Mouse (Mus musculus) R1 (cell line): Measurements from ENCODE around the gene Dcbld1.
A peak's percentile ranks its signal among the peaks of the same experiment; 100 is the strongest.

Experiments
- DNase-seq: peaks from one replicate; pipeline ENCODE4 v3.0.0-alpha.2; 2018; ENCODE audit warnings: low read depth, low spot score

The Dcbld1 gene

GRCm38 (mm10) chr10:52233301-52233968, at the start of gene Dcbld1:
Dcbld1 (plus strand) TSS chr10:52233619.
- DNase-seq = peak; percentile 76

- DNase-seq = no peak
Observed at GRCm38 (mm10) chr10:52185900-52186299, 47.5 kb upstream of the Dcbld1 start.

GRCm38 (mm10) chr10:52194957-52195852, 38.2 kb upstream of the Dcbld1 start, which contains the start of gene Ros1:
Ros1 (minus strand) TSS chr10:52195244.
- no peak for DNase-seq

GRCm38 (mm10) chr10:52204006-52204405, 29.4 kb upstream of the Dcbld1 start:
- DNase-seq = no peak

- DNase-seq = no peak
Observed at GRCm38 (mm10) chr10:52215267-52215818, 18.1 kb upstream of the Dcbld1 start.

GRCm38 (mm10) chr10:52216797-52217563, 16.4 kb upstream of the Dcbld1 start:
- peak; percentile 67 for DNase-seq

- no peak for DNase-seq
Observed at GRCm38 (mm10) chr10:52217564-52217934, 15.9 kb upstream of the Dcbld1 start.

GRCm38 (mm10) chr10:52219600-52219999, 13.8 kb upstream of the Dcbld1 start:
- peak; percentile 13 for DNase-seq

GRCm38 (mm10) chr10:52232196-52233176, 933 bp upstream of the Dcbld1 start:
- DNase-seq = peak; percentile 71

- peak; percentile 53 for DNase-seq
Observed at GRCm38 (mm10) chr10:52233969-52234653, 692 bp downstream of the Dcbld1 start.

GRCm38 (mm10) chr10:52234654-52234981, 1.2 kb downstream of the Dcbld1 start:
- no peak for DNase-seq

- no peak for DNase-seq
Observed at GRCm38 (mm10) chr10:52235461-52235860, 2.0 kb downstream of the Dcbld1 start.

GRCm38 (mm10) chr10:52242015-52242414, 8.6 kb downstream of the Dcbld1 start:
- no peak for DNase-seq

GRCm38 (mm10) chr10:52242680-52243323, 9.4 kb downstream of the Dcbld1 start:
- DNase-seq = no peak

GRCm38 (mm10) chr10:52246207-52246606, 12.8 kb downstream of the Dcbld1 start:
- DNase-seq = peak; percentile 97

GRCm38 (mm10) chr10:52252240-52252639, 18.8 kb downstream of the Dcbld1 start:
- no peak for DNase-seq

- DNase-seq = no peak
Observed at GRCm38 (mm10) chr10:52253426-52253825, 20.0 kb downstream of the Dcbld1 start.

- peak; percentile 52 for DNase-seq
Observed at GRCm38 (mm10) chr10:52257768-52258167, 24.3 kb downstream of the Dcbld1 start.

- DNase-seq = no peak
Observed at GRCm38 (mm10) chr10:52258180-52258948, 24.9 kb downstream of the Dcbld1 start.
